Mouse (Mus musculus): Measurements from ENCODE around the gene Tmem63c. TPM values are rescaled to one million over a fixed set of nuclear protein-coding genes. Genes with fewer than 3 reads are reported as not detected.

The Tmem63c gene
- polyA plus RNA-seq, 1 experiment from 2014 or later: not detected

GRCm38 (mm10) chr12:87070520-87070919, 49.4 kb downstream of the Tmem63c start:
- no peak overlapping the region for H3K4me3 ChIP-seq (ENCODE audit: low read depth, low read length)
- no peak overlapping the region for H3K9ac ChIP-seq
- WGBS: 59% methylated on average over 5 of the region's 5 CpGs
- H3K27ac ChIP-seq (ENCODE audit: low read depth): no peak overlapping the region
- no peaks in the 10 kb centered on the region for H3K4me1 ChIP-seq (ENCODE audit: insufficient read depth)
- ATAC-seq (ENCODE audit: insufficient read depth) (no peak), DNase-seq (no peak)
- no peak for TF ChIP-seq CTCF (IDR thresholded peaks at IDR 0.05; ENCODE audit: low read depth)
- no peaks in the 10 kb centered on the region for H3K27me3 ChIP-seq (ENCODE audit: insufficient read depth, low read length)
- no peaks in the 10 kb centered on the region for H3K9me3 ChIP-seq (ENCODE audit: low read depth, low read length)
- no peaks in the 10 kb centered on the region for H3K36me3 ChIP-seq (ENCODE audit: insufficient read depth)
- no peak overlapping the region for H3K4me2 ChIP-seq

- ATAC-seq (ENCODE audit: insufficient read depth) (no peak), DNase-seq (no peak)
- no peak for TF ChIP-seq CTCF (IDR thresholded peaks at IDR 0.05; ENCODE audit: low read depth)
- H3K9me3 ChIP-seq (ENCODE audit: low read depth, low read length): no peaks in the 10 kb centered on the region
- H3K9ac ChIP-seq: no peak overlapping the region
- no peaks in the 10 kb centered on the region for H3K4me1 ChIP-seq (ENCODE audit: insufficient read depth)
- WGBS: 83% methylated on average over 2 of the region's 2 CpGs
- H3K36me3 ChIP-seq (ENCODE audit: insufficient read depth): no peaks in the 10 kb centered on the region
- no peaks in the 10 kb centered on the region for H3K27me3 ChIP-seq (ENCODE audit: insufficient read depth, low read length)
- H3K27ac ChIP-seq (ENCODE audit: low read depth): no peak overlapping the region
- H3K4me2 ChIP-seq: no peak overlapping the region
- no peak overlapping the region for H3K4me3 ChIP-seq (ENCODE audit: low read depth, low read length)
Measured at GRCm38 (mm10) chr12:87076610-87077009, 55.5 kb downstream of the Tmem63c start.

GRCm38 (mm10) chr12:87082797-87083196, 61.7 kb downstream of the Tmem63c start:
- Histone ChIP-seq H3K9me3 (ENCODE audit: low read depth, low read length) (no peaks in the 10 kb centered on the region), H3K36me3 (ENCODE audit: insufficient read depth) (no peaks in the 10 kb centered on the region), H3K9ac (no peak overlapping the region), H3K4me1 (ENCODE audit: insufficient read depth) (no peaks in the 10 kb centered on the region), H3K27me3 (ENCODE audit: insufficient read depth, low read length) (no peaks in the 10 kb centered on the region), H3K4me3 (ENCODE audit: low read depth, low read length) (no peak overlapping the region), H3K27ac (ENCODE audit: low read depth) (no peak overlapping the region), H3K4me2 (no peak overlapping the region)
- TF ChIP-seq CTCF (IDR thresholded peaks at IDR 0.05; ENCODE audit: low read depth): no peak
- WGBS: 72% methylated on average over 8 of the region's 8 CpGs
- no peak for DNase-seq
- no peak for ATAC-seq (ENCODE audit: insufficient read depth)

GRCm38 (mm10) chr12:87087236-87087635, 66.1 kb downstream of the Tmem63c start:
- H3K9me3 ChIP-seq (ENCODE audit: low read depth, low read length): no peaks in the 10 kb centered on the region
- no peak overlapping the region for H3K4me3 ChIP-seq (ENCODE audit: low read depth, low read length)
- TF ChIP-seq CTCF (IDR thresholded peaks at IDR 0.05; ENCODE audit: low read depth): no peak
- H3K36me3 ChIP-seq (ENCODE audit: insufficient read depth): no peaks in the 10 kb centered on the region
- no peak for ATAC-seq (ENCODE audit: insufficient read depth)
- WGBS: 55% methylated on average over 7 of the region's 7 CpGs
- no peaks in the 10 kb centered on the region for H3K4me1 ChIP-seq (ENCODE audit: insufficient read depth)
- H3K4me2 ChIP-seq: no peak overlapping the region
- no peak for DNase-seq
- no peaks in the 10 kb centered on the region for H3K27me3 ChIP-seq (ENCODE audit: insufficient read depth, low read length)
- H3K27ac ChIP-seq (ENCODE audit: low read depth): no peak overlapping the region
- H3K9ac ChIP-seq: no peak overlapping the region

GRCm38 (mm10) chr12:87088331-87088730, 67.2 kb downstream of the Tmem63c start:
- no peak for ATAC-seq (ENCODE audit: insufficient read depth)
- no peak overlapping the region for H3K4me2 ChIP-seq
- DNase-seq: no peak
- H3K4me1 ChIP-seq (ENCODE audit: insufficient read depth): no peaks in the 10 kb centered on the region
- H3K27me3 ChIP-seq (ENCODE audit: insufficient read depth, low read length): no peaks in the 10 kb centered on the region
- no peaks in the 10 kb centered on the region for H3K36me3 ChIP-seq (ENCODE audit: insufficient read depth)
- peak; percentile 34 for TF ChIP-seq CTCF (IDR thresholded peaks at IDR 0.05; ENCODE audit: low read depth)
- H3K9ac ChIP-seq: no peak overlapping the region
- WGBS: 41% methylated on average over 4 of the region's 4 CpGs
- no peaks in the 10 kb centered on the region for H3K9me3 ChIP-seq (ENCODE audit: low read depth, low read length)
- H3K4me3 ChIP-seq (ENCODE audit: low read depth, low read length): no peak overlapping the region
- H3K27ac ChIP-seq (ENCODE audit: low read depth): no peak overlapping the region

- Histone ChIP-seq H3K9ac (no peak overlapping the region), H3K36me3 (ENCODE audit: insufficient read depth) (no peaks in the 10 kb centered on the region), H3K4me1 (ENCODE audit: insufficient read depth) (no peaks in the 10 kb centered on the region), H3K27me3 (ENCODE audit: insufficient read depth, low read length) (no peaks in the 10 kb centered on the region), H3K27ac (ENCODE audit: low read depth) (no peak overlapping the region), H3K4me2 (no peak overlapping the region), H3K4me3 (ENCODE audit: low read depth, low read length) (no peak overlapping the region), H3K9me3 (ENCODE audit: low read depth, low read length) (no peaks in the 10 kb centered on the region)
- DNase-seq (no peak), ATAC-seq (ENCODE audit: insufficient read depth) (no peak)
- no peak for TF ChIP-seq CTCF (IDR thresholded peaks at IDR 0.05; ENCODE audit: low read depth)
- 59% methylated on average over 4 of the region's 4 CpGs for WGBS
Measured at GRCm38 (mm10) chr12:87089255-87089654, 68.1 kb downstream of the Tmem63c start.

GRCm38 (mm10) chr12:87089701-87090100, 68.6 kb downstream of the Tmem63c start:
- Histone ChIP-seq H3K36me3 (ENCODE audit: insufficient read depth) (no peaks in the 10 kb centered on the region), H3K9me3 (ENCODE audit: low read depth, low read length) (no peaks in the 10 kb centered on the region), H3K27ac (ENCODE audit: low read depth) (no peak overlapping the region), H3K27me3 (ENCODE audit: insufficient read depth, low read length) (no peaks in the 10 kb centered on the region), H3K4me3 (ENCODE audit: low read depth, low read length) (no peak overlapping the region), H3K4me1 (ENCODE audit: insufficient read depth) (no peaks in the 10 kb centered on the region), H3K9ac (no peak overlapping the region), H3K4me2 (no peak overlapping the region)
- WGBS: 58% methylated on average over 2 of the region's 2 CpGs
- ATAC-seq (ENCODE audit: insufficient read depth) (no peak), DNase-seq (no peak)
- TF ChIP-seq CTCF (IDR thresholded peaks at IDR 0.05; ENCODE audit: low read depth): no peak

GRCm38 (mm10) chr12:87091916-87092315, 70.8 kb downstream of the Tmem63c start:
- Histone ChIP-seq H3K4me2 (no peak overlapping the region), H3K9me3 (ENCODE audit: low read depth, low read length) (no peaks in the 10 kb centered on the region), H3K27me3 (ENCODE audit: insufficient read depth, low read length) (no peaks in the 10 kb centered on the region), H3K36me3 (ENCODE audit: insufficient read depth) (no peaks in the 10 kb centered on the region), H3K27ac (ENCODE audit: low read depth) (no peak overlapping the region), H3K4me1 (ENCODE audit: insufficient read depth) (no peaks in the 10 kb centered on the region), H3K4me3 (ENCODE audit: low read depth, low read length) (no peak overlapping the region), H3K9ac (no peak overlapping the region)
- DNase-seq: no peak
- TF ChIP-seq CTCF (IDR thresholded peaks at IDR 0.05; ENCODE audit: low read depth): no peak
- ATAC-seq (ENCODE audit: insufficient read depth): no peak
- WGBS: 74% methylated on average over 2 of the region's 2 CpGs

All from lung, embryonic 14.5 days (tissue).